Mouse (Mus musculus) urinary bladder, adult 18-20 months (tissue): ENCODE measurements around the gene Ap1s3.

Source experiments
- DNase-seq, 2 experiments: peaks; one replicate each; pipeline ENCODE4 v3.0.0; 2022; ENCODE audit warnings: low spot score in 2 of 2, mixed read lengths in 2 of 2

Gene Ap1s3

DNA sequence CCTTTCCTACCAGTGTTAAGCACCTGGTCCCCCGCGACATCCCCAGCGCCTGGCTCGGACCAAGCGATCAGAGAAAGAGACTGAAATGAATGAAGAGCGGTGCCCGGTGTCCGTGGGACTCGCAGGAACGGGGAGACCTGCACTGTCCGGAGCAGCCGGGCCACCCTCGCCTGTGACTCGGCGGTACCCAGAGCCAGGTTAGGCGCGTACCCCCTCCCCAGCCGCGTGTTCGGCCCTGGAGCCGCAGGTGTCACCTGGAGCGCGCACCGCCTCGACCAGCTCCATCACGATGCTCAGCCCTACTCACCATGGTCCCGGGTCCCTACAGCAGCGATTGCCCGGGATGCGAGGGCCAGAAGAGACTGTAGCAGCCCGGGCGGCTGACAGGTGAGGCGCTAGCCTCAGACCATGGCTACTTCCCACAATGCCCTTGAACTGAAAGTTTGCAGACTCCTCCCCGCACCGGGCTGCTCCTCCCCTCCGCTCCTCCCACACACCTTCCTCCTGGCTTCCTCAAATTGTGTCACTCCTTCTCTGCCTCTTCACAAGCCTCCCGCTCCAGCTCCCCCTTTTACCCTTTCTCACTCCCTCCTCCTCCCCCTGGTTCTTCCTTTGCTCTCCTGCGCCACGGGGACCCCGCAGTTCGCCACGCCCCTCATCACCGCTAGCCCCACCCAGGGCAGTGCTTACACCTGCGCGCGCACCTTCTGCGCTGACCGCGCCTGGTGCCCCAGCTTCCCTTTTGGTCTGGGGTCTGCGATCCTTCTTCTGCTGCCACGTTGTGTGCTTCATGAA, at the start of gene Ap1s3:
Ap1s3 (minus strand) TSS at position 430 of the 795 bp plus-strand sequence.
- DNase-seq = peak; percentile 57 to 66

DNA sequence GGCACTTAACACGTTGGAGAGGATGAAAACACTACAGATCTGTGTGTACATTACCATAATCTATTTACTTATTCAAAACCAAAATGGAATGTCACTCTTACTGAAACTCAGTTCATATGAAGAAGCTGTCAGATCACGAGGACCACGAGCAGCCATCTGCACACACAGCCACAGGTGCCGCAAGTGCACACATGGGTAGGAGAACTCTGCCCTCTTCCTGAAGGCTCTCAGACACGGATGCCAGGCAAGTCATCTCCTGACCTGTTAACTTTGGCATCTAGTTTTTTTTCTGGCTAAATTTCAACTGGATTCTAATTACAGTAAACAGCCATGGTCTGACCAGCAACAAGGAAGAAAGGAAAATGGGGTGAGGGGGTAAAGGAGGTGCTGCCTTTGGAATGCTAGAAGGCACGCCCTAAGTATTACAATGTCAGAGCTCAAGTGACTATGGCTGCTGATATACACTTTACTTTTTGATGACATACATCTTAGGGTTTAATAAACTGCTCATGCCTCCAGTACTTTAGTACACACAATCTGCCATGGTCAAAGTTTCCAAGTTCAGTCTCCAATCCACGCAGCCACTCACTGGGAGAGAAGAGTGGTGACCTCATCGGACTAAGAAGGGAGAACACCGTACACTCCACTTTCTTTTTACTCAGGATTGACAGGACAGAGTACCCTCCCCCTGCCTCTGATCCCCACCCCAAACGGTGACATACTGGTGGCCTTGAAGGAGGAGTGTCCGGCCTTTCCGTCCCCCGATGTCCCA, 42.6 kb upstream of the Ap1s3 start:
- DNase-seq = no peak

DNA sequence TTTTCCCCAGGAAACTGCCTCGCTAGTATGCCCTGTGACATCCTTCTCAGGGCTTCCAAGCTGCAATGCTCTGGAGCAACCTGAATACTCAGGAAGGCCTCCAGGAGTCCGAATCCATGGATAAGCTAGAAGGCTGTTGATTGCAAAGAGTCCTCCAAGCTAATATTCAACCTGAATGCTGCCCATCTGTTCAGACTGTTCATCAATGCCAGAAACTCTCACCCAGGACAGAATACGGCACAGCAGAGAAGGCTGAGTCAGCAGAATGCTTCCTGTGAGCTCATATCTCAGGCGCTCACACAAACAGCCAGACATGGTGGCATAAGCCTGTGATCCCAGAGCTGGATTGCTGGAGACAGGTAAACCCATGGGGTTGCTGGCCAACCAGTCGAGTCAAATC, 41.3 kb upstream of the Ap1s3 start:
- DNase-seq = no peak

DNA sequence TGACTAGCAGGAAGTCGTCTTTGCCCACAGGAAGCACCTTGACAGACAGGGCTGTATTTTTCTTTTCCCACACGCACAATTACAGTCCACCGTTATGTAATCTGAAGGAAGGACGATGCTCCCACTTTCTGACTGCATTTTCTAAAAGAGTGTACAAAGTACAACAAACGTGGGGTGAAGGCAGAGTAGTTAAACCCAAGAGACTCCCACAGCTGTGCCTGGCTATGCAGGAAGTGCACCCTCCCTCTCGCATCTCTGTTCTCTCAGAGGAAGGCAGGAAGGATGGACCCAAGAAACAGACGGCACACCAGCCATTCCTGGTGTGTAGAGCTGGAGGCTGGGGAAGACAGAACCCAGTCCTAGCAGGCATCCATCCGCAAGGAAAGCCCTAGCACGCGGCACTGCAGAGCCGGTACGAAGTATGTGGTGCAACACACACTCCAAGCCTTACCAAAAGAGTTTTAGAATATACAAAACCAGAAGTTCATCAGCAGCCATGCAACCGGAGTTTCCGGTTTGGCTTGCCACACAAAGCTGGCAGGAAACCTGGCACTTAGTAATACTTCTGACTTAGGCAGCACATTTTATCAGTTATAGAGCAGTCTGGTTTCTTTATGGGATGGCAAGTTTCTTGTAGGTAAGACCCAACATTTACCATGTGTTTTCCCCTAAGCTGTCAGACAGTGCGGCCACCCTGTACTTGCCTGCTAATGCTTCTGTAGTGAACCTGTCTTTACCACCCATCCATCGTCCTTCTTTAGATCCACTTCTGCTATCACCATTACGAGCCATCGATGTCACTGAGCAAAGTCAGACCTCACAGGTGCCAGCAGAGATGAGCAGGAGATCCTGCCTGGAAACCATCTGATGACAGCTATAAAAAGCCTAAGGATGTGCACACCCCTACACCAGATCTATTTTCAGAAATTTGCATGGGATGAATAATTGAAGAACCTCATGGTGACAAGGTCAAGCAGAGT, 39.7 kb upstream of the Ap1s3 start:
- DNase-seq = peak in 1 of 2 experiments; percentile 20

DNA sequence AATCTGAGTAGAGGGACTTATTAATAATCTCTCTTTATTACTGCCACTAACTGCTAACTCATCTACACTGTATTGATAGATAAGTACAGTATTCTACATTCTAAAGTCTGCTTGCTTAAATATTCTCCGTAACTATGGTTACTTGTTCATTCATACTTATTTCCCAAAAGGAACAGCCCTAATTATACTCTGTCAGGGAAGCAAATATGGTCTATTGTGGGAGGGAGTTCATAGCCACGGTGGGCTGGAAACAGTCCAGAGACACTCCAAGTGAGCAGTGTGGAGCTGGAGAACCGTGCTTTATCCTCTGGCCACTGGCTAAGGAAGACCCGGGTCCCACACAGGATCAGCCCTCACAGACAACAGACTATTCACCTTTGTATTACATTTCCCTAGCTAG, 38.9 kb upstream of the Ap1s3 start:
- no peak for DNase-seq

DNA sequence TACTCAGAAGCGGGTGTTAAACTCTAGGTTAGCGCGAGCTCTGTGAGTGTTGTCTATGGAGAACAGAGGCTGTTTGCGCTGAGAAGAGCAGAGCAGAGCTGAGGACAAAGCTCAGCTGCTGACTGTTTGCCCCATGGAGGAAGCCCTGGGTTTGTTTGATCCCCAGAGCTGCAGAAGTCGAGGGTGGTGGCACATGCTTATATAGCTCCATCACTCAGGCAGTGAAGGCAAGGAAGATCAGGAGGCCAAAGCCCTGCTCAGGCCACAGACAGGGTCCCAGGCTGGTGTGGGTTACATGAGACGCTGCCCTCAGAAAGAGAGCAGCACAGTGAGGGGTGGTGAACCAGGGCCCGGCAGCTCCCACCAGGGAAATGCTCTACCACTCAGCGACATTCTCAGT, 38.4 kb upstream of the Ap1s3 start:
- DNase-seq = no peak

DNA sequence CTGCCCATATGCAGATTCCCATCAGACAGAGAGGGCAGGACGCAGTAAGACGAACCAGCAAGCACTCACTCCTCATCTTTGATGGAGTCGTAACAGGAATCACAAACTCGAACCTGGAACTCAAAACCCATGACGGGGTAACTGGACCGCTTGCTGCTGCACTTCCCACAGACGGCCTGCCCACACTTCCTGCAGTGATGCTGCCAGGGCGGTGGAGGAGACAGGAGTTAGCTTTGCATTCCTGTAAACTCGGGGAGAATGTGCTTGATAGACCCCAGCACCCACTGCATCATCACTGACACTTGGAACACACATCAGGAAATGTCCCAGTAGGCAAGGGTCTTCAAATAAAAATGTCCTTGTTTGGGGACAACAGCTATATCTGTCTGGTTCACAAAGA, 35.6 kb upstream of the Ap1s3 start:
- no peak for DNase-seq

DNA sequence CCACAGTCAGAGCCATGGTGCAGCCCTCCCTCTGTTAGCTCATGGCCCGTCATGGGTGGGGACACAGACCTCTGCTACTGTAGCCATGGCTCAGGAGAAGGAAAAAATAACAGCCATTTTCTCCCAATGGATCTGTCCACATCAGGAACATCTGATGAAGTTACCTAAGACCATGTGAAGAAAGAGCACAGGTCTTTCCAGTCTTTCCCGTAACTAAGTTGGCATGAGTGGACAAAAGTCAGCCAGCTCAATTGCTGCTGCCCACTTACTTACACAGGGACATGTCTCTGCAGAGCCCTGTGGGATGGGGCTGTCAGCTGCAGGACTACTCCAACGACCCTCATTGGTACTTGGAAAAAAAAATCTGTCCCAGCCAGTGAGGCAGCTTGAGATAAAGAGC, 34.9 kb upstream of the Ap1s3 start:
- no peak for DNase-seq

DNA sequence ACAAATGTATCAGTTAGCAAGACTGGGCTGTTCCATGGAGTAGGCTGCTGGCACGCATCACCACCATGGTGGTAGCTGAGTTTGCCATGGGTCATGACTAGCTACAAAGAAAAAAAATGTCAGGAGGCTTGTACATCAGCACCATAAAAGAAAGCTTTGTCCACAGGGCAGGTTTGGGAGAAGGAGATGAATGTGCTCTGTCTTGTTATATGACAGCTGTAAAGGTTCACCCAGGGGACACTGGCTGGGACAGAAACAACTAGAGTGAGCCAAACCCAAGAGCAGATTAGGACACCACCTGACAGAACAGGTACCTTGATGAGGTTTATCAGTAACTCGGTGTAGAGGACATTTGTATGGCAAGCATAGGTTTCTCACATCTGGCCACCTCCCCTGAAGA, 32.9 kb upstream of the Ap1s3 start:
- no peak for DNase-seq

DNA sequence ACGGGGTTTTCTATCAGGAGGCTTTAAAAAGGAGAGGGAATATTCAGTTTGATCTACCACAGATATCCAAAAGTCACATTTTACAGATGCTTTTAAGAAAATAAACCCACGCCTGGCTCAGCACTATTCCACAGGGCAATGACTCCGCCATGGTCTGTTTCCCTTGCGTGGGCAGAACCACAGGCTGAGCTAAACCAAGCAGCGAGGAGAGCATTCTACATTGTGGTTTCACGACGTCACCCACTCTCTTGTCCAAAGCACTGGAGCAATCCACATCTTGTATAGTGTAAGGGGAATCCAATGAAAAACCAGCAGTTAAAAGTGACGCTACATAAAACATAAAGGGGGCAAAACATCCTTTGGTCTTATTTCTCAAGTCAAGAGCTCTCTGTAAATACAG, 31.7 kb upstream of the Ap1s3 start:
- no peak for DNase-seq

DNA sequence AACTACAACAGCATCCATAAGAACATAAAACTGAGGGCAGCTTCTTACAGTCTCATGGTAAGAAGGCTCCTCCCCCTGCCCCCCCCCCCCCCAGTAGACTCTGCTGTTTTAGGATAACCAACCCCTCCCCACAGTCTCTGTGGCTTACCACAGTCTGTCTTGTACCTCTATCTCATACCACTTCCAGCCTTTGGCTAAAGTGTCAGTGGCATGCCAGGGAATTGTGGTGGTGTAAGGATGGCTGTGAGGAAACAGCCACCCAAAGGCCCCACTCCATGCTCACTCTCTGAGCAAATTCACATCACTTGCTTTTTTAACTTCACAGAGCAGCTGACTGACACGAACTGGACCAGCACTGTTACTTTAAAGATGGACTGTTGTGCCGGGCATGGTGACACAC, 26.7 kb upstream of the Ap1s3 start:
- DNase-seq = no peak

DNA sequence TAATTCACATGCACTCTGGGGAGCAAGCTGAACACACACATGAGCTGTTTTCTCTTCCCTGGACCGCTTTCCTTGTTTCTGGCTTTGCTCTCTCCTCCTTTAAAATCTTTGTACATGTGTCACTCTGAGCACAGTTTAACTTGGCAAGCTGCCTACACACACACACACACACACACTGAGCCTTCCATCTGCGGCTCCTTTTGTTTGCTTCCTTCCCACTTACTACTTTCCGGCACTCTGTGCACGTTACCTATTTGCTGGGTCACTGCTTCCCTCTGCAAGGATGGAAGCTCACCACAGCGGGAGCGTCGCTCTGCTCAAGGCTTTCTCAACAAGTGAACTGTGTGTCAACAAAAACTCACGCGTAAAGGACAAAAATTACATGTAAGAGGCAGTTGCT, 25.6 kb upstream of the Ap1s3 start:
- peak; percentile 16 to 26 for DNase-seq

DNA sequence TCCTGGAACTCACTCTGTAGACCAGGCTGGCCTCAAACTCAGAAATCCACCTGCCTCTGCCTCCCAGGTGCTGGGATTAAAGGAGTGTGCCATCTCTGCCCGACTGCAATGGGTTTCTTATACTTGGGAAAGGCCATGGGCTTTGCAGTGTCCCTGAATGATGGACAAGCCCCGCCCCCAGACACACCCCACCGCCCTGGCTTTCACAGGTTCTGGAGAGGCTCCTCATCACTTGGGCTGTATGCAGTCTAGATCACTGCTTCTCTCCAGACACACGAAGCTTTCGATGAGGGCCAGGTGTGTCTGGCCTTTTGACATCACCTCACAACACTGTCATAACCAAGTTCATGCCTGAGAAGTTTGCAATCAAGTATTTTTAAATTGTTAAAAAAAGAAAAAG, 25.2 kb upstream of the Ap1s3 start:
- DNase-seq = no peak

DNA sequence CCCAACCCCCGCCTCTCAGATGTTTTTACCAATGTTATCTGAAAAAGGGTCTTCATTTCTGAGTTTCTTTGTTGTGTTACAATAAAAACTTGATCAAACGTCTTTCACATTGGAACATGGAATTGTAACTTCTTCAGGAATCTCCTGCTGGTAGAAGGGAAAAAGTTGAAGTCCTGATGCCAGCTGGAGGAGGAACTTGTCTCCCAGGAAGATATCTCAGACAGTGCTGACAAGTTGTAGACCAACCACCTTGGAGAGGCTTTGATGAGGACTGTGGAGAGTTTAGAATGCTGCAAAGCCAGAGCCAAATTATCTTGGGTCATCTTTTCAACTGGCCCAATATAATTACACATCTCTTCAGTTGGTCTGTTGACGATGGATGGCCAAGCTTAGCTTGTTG, 20.7 kb upstream of the Ap1s3 start:
- DNase-seq = no peak

DNA sequence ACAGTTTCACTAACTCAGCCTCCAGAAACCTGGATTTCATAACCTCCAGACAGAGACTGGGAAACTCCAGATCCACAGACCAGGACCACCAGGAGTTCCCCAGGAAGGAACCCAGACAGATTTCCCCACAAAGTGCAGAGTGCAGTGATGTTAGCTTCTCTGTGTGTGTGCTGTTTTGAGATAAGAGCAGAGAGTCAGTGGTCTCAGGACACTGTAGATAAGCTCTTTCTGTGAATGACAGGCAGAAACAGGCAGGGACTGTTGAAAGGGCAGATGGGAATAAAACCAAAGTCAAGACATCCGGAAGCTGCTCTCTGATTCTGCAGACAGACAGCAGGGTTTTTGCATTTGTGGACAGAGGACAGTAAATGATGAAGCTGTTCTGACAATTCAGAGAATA, 15.5 kb upstream of the Ap1s3 start:
- no peak for DNase-seq

DNA sequence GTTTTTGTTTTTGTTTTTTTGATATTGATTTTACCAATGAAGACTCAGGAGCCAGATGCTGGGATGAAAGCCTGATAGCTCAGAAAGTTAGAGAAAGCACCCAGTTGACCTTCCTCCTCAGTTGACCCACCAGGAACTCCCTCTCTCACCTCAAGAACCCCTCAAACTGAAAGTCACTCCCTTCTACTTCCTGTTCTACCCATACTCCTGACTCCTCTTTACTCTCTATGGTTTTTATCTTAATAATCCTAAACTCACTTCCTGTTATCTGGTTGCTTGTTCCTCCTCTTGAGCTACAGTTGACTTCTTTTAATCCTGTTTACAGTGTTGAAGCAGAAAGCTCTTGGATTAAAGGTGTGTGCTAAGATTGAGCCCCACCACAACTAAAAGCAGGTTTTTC, 12.3 kb upstream of the Ap1s3 start:
- no peak for DNase-seq

DNA sequence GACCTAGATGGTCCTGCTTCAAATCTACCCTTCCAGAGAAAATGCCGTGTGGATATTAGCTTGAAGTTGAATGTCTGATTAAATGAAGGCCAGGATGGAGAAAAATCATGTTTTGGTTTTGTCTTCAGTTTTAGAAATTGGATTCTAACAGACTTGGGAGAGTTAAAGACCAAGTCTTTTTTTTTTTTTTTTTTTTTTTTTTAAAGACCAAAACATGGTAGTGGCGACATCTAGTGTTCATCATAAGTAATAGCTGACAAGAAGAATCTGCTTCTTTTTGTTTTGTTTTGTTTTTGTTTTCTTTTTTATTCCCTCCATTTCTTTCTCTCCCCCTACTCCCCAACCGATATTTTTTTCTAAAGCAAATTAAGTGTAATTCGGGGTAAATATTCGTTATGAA, 11.2 kb upstream of the Ap1s3 start:
- no peak for DNase-seq

DNA sequence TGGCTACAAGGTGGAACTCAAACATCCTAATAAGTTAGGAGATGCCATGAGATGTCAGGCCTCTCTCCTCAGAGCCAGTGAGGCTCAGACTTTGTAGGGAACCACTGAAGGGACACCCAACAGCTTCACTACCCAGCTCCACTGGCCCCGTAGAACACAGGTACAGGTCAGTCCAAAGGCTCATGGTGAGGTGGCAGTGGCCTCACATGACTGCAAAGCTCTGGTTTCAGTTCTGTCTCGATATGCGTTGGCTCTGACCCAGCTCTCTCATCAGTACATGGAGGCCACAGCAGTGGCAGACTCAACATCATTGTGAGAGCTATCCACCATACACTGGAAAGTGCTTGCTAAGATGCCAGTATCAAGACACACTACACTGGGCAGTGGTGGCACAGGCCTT, 9.0 kb upstream of the Ap1s3 start:
- no peak for DNase-seq

DNA sequence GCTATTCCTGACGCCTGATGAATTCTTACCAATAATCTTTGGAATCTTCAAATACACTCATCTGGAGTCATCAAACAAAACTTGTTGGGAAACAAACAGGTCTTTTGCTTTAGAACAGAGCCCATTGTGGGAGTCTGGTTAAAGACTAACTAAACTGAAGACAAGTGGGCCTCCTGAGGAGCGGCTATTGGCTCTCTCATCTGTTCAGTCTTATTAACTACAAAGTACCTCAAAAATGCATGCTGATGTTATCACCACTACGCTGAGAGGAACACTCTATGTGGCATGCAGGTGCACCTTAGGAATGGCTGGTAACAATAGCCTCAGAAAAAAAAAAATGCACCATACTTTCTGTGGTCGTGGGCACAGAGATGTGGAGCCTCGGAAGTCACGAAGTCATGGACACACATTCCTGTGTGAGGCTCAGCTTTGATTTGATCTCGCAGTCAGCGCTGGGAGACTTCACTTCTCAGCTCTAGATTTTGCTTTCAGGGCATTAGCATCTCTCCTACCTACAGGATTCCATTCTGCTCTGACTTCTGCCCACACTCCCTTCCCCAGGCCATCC, 6.4 kb upstream of the Ap1s3 start:
- no peak for DNase-seq

DNA sequence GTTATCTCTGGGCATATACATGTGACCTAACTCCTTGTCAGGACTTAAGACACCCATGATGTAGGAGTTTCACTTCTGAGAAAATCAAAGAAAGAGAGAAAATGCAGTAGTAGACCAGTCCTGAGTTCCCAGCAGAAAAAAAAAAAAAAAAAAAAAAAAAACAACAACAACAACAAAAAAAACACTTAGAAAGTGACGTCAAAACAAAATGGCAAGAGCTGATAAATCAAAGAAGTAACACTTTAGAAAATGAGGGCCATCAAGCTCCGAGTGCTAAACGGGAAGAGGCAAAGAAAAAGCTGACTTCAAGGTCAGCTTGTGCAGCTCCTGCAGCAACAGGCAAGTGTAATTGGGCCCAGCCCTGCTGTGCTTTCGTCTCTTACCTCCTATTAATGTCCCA, 3.9 kb upstream of the Ap1s3 start:
- DNase-seq = no peak

DNA sequence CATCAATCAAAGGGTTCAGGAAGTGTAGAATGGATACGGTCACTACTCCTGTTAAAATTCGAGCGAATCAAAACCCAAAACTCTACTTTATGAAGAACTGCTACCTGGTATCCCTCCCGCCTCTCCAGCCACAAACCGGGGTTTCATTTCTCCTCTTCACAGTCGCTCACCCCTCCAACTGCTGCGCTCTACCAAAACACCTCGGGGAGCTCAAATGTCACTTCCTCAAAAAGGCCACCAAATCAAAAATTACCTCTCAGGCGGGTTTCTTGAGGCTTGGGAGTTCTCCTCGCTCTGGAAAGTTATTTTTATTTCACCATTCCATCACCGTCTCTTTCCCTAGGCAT, 603 bp downstream of the Ap1s3 start:
- DNase-seq = no peak

DNA sequence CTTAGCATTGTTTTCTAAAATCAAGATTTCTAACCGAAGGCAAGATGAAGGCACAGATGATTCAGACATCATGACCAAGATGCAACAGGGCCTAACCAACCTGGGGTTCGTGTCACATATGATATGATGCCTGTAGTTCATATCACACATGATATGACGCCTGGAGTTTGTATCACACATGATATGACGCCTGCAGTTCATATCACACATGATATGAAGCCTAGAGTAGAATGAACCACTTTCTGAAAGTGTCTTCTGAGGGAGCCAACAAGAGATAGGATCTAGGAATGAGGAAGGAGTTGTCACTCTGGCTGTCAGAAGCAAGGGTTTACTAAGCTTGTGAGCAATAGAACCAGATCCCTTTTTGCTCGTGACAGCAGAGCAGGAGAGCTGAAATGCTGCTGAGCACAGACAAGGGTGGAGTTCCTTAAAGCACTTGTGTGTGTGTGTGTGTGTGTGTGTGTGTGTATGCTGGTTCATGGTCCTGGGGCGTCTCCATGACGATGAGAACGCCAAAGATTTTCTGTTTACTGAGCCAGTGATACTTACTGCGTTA, 2.3 kb downstream of the Ap1s3 start:
- no peak for DNase-seq
